Mouse (Mus musculus) bone marrow, adult 2 months (tissue): ENCODE measurements around the gene Lamtor3.

ENCODE experiments used
- CTCF ChIP-seq: fragments of 200-500 bp; IDR thresholded peaks from 2 replicates; pipeline ENCODE4 v1.5.1; 2011; ENCODE audit warnings: low read length, control low read depth; ENCODE audit not compliant: control insufficient read depth, insufficient read depth
- POLR2A ChIP-seq: fragments of 200-500 bp; IDR thresholded peaks from 2 replicates; pipeline ENCODE4 v1.6.1; 2011; ENCODE audit warnings: low read depth, mild to moderate bottlenecking, control low read depth, low read length, borderline replicate concordance; ENCODE audit not compliant: control insufficient read depth

DNA sequence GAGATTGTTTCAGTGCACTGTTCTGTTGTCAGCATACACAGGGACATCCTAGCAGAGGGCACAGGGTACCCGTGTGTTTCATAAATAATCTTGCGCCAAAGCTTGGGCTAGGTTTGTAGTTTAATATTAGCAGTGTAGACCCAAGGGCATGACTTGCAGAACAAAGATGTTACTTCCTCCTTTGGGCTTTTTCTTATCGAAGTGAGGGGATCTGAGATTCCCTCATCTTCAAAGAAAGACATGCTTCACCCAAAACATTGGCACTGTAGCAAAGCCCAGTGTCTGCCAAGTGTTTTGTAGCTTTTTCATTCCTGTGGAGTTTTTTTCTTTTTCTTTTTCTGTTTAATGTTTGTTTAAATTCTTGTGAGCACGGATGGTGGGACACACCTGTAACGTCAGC lies 20.6 kb upstream of the Lamtor3 start:
- no peak for TF ChIP-seq CTCF
- no peak for TF ChIP-seq POLR2A
